Mouse (Mus musculus) ES-E14 (cell line): Measurements from ENCODE around the gene 5730522E02Rik. TPM values are rescaled to one million over a fixed set of nuclear protein-coding genes. Genes with fewer than 3 reads are reported as not detected.
A peak's percentile ranks its signal among the peaks of the same experiment; 100 is the strongest.

Experiments
- DNase-seq: peaks from one replicate; pipeline ENCODE4 v3.0.0-alpha.2; 2013; ENCODE audit warnings: low read depth, low spot score
- H3K27ac ChIP-seq: 2 replicates; pipeline ENCODE4 v1.5.1; 2012; ENCODE audit warnings: low read depth, mild to moderate bottlenecking, low read length, moderate library complexity, mixed read lengths; ENCODE audit not compliant: poor library complexity, insufficient read depth, severe bottlenecking
- H3K36me3 ChIP-seq: 2 replicates; pipeline ENCODE4 v1.6.1; 2012; ENCODE audit warnings: mild to moderate bottlenecking, low read length, moderate library complexity, mixed read lengths; ENCODE audit not compliant: control insufficient read depth, poor library complexity, insufficient read depth, severe bottlenecking
- H3K4me1 ChIP-seq, 2 experiments: fragments of 150-350 bp in 1 of 2; sonication (generic) in 1 of 2; 2 replicates each; pipeline ENCODE4 v1.6.1; 2012; ENCODE audit warnings: low read length in 2 of 2, mild to moderate bottlenecking in 1 of 2, mixed read lengths in 1 of 2; ENCODE audit not compliant: control insufficient read depth in 2 of 2, insufficient read depth in 2 of 2, poor library complexity in 1 of 2
- H3K4me3 ChIP-seq, 2 experiments: fragments of 150-350 bp in 1 of 2; sonication (generic) in 1 of 2; 2 replicates each; pipeline ENCODE4 v1.5.1; 2012; ENCODE audit warnings: low read length in 2 of 2, low read depth in 1 of 2, mild to moderate bottlenecking in 1 of 2, mixed read lengths in 1 of 2; ENCODE audit not compliant: insufficient read depth in 1 of 2, poor library complexity in 1 of 2, severe bottlenecking in 1 of 2
- H3K9ac ChIP-seq: 2 replicates; pipeline ENCODE4 v1.6.1; 2012; ENCODE audit warnings: low read depth, mild to moderate bottlenecking, low read length, mixed read lengths; ENCODE audit not compliant: poor library complexity, insufficient read depth, severe bottlenecking
- H3K9me3 ChIP-seq: fragments of 150-350 bp; sonication (generic); 2 replicates; pipeline ENCODE4 v1.6.1; 2012; ENCODE audit warnings: low read depth, mild to moderate bottlenecking, low read length; ENCODE audit not compliant: control insufficient read depth, insufficient read depth
- CHD2 ChIP-seq: IDR thresholded peaks from 2 replicates; pipeline ENCODE4 v1.6.1; 2014; ENCODE audit warnings: mild to moderate bottlenecking, low read depth, low read length, inconsistent platforms
- HCFC1 ChIP-seq: IDR thresholded peaks from 2 replicates; pipeline ENCODE4 v1.6.1; 2012; ENCODE audit warnings: low read length, inconsistent platforms, borderline replicate concordance; ENCODE audit not compliant: insufficient read depth
- MAFK ChIP-seq: IDR thresholded peaks from 2 replicates; pipeline ENCODE4 v1.6.1; 2014; ENCODE audit warnings: mild to moderate bottlenecking, low read depth, low read length, inconsistent platforms; ENCODE audit not compliant: insufficient read depth
- ZC3H11A ChIP-seq: IDR thresholded peaks from 2 replicates; pipeline ENCODE4 v1.6.1; 2012; ENCODE audit warnings: low read depth, mild to moderate bottlenecking, inconsistent platforms, low read length, borderline replicate concordance
- ZNF384 ChIP-seq: IDR thresholded peaks from 2 replicates; pipeline ENCODE4 v1.6.1; 2012; ENCODE audit warnings: low read depth, low read length, inconsistent platforms
- in situ Hi-C, 2 experiments: fragments of 600-800 bp; cut with MboI; formaldehyde crosslinking; loops; one replicate each; pipeline ENCODE4 v1.15.1; 2025; ENCODE audit warnings: low sequenced_read_pairs in 2 of 2, inconsistent platforms in 1 of 2; ENCODE audit not compliant: unreplicated experiment in 2 of 2
- total RNA-seq: library from RNA; depleted of rRNA; stranded (reverse); fragments of 300-350 nt; gene quantifications from 2 replicates; pipeline ENCODE4 v1.2.3, GENCODE M21; 2012

5730522E02Rik gene
- total RNA-seq, 1 experiment: 0.62 TPM

DNA sequence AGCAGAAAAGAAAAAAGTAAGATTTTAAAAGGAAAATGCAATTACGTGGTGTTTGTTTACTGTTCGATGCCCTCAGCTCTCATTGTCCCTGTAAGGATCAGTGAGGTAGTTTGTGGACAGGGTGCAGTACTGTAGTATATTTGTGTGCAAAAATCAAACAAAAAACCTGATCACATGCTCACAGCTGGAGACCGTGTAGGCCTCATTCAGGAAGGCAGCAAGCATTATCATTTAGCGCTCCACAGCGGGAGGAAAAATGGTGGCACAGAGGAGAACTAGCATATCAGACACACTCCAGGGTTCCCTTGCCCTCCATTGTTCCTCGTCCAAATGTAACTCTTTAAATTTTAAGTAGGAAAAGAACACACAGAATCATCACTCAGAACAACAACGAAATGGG is 123.9 kb downstream of the 5730522E02Rik start:
- no peak overlapping the region for H3K27ac ChIP-seq
- H3K4me1 ChIP-seq: peaks cover 0 to 2% of the 10 kb centered on the region in 2 experiments; a peak in 1 of 4 replicates
- in situ Hi-C loops: no loop called here
- no peak for TF ChIP-seq CHD2
- TF ChIP-seq HCFC1: no peak
- TF ChIP-seq MAFK: no peak
- no peak for TF ChIP-seq ZC3H11A
- TF ChIP-seq ZNF384: no peak
- no peaks in the 10 kb centered on the region for H3K36me3 ChIP-seq
- peak; percentile 40 for DNase-seq
- no peak overlapping the region for H3K9ac ChIP-seq
- H3K9me3 ChIP-seq: no peaks in the 10 kb centered on the region
- H3K4me3 ChIP-seq: no peak overlapping the region

DNA sequence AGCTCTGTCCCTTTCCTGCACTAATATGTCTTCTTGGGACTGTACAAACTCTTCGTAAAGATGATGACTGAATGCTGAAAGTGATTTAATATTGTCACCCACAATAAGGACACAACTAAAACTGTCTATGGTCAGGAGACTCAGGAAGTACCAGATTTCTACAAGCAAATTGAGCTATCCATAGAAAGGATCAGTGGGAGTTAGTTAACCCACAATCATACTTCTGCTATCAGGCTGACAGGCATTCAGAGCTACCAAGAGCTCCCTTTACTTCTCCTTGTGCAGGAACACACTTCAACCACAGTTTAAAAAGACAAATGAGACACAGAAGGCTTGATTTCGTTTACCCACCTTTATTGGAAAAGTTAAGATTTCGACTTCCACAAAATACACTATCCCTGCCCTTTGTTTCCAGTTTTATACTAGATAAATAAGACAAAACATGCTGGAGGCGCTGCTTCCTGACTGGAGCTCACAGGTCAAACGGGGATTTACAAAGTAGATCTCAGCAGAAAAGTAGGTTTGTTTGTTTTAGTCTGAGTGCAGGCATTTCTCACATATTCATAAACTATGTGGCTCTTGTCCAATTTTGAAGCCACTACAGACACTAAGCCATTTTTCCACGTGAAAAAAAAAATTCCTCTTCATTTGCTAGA is 125.1 kb downstream of the 5730522E02Rik start:
- Histone ChIP-seq H3K4me1 (peaks cover 0 to 2% of the 10 kb centered on the region in 2 experiments; a peak in 1 of 4 replicates), H3K9me3 (no peaks in the 10 kb centered on the region), H3K27ac (no peak overlapping the region), H3K9ac (no peak overlapping the region), H3K4me3 (no peak overlapping the region), H3K36me3 (no peaks in the 10 kb centered on the region)
- no peak for DNase-seq
- in situ Hi-C loops: no loop called here
- TF ChIP-seq CHD2 (no peak), HCFC1 (no peak), ZNF384 (no peak), MAFK (no peak), ZC3H11A (no peak)

DNA sequence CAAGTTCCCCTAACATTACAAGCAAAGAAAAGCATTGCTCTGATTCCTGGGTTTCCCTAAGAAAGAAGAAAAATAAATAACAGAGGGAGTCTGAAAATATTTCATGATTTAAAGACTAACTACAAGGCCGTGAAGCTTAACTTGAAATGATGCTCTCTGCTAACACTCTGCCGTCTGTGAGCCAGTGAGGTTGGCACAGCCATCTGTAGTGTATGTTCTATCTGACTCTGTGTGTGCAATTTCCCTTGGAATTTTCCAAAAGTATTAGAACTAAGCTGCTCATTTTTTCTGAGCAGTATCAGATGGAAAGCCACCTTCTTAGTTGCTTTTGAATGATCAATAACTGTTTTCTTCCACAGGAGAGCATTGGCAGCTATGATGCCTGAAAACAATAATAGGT is 134.2 kb downstream of the 5730522E02Rik start:
- no peak for DNase-seq
- Histone ChIP-seq H3K4me3 (no peak overlapping the region), H3K9ac (no peak overlapping the region), H3K36me3 (no peaks in the 10 kb centered on the region), H3K9me3 (no peaks in the 10 kb centered on the region), H3K4me1 (no peaks in the 10 kb centered on the region), H3K27ac (no peak overlapping the region)
- TF ChIP-seq HCFC1: no peak
- TF ChIP-seq ZC3H11A: no peak
- TF ChIP-seq MAFK: no peak
- TF ChIP-seq ZNF384: no peak
- no peak for TF ChIP-seq CHD2
- in situ Hi-C loops: no loop called here

DNA sequence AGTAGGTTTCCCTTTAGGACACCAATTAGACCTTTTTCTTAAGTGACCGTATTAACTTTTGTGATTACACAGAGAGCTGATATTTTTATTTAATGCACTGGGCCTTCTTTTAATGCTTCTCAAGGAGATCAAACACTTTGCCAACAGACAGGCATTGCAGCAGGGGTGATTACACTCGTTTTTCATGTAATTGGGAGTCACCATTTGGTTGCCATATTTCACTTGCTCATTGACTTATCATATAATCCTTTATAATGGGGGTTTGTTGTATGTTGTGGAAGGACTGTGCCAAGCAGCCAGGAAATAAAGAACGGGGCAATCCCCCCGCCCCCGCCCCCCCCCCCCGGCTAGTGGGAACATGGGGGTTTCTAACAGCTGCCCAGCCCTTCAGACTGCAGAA is 135.0 kb downstream of the 5730522E02Rik start:
- H3K4me3 ChIP-seq: no peak overlapping the region
- DNase-seq: no peak
- H3K36me3 ChIP-seq: no peaks in the 10 kb centered on the region
- no peak overlapping the region for H3K9ac ChIP-seq
- no peaks in the 10 kb centered on the region for H3K9me3 ChIP-seq
- H3K27ac ChIP-seq: no peak overlapping the region
- in situ Hi-C loops: no loop called here
- no peak for TF ChIP-seq ZC3H11A
- TF ChIP-seq CHD2: no peak
- no peak for TF ChIP-seq ZNF384
- no peaks in the 10 kb centered on the region for H3K4me1 ChIP-seq

DNA sequence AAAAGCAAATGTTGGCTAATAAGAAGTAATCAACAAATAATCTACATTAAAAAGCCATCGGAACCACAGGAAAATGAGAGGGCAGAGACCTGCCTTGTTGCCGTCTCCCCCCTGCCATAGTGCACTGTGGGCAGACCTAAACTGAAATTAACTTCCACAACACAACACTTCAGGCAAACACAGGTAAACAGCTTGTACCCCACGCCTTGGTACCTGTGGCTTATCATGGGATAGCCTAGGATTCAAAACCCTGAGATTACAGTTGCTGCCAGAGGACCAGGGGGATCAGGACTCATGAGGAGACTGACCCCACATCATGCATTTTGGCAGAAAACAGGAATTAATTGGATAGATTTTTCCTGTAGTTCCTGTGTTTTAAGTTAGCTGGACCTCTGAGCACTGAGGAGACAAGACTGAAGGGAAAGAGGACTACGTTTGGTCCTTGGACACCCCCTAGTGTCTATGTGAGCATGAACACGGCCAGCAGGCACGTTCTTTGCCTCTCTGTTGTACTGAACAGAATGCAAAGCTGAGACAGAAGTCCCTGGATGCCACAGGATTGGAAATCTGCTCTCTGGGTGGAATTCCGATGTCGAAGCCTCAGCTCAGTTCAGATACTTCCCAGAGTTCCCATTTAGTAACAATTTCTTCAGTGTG is 136.8 kb downstream of the 5730522E02Rik start:
- no peaks in the 10 kb centered on the region for H3K4me1 ChIP-seq
- H3K36me3 ChIP-seq: no peaks in the 10 kb centered on the region
- H3K9me3 ChIP-seq: no peaks in the 10 kb centered on the region
- H3K4me3 ChIP-seq: no peak overlapping the region
- peak; percentile 47 for DNase-seq
- H3K9ac ChIP-seq: no peak overlapping the region
- in situ Hi-C loops: no loop called here
- no peak overlapping the region for H3K27ac ChIP-seq
- TF ChIP-seq ZNF384 (no peak), ZC3H11A (peak; percentile 77; the same call in 1 of the 2 replicates)
